Mouse (Mus musculus): ENCODE data around the gene Dynlt1f. TPM values are rescaled to one million over a fixed set of nuclear protein-coding genes. Genes with fewer than 3 reads are reported as not detected.

Dynlt1f gene
- total RNA-seq, 2 experiments from 2014 or later: 33.6 to 40.7 TPM

Other genes with a start within 250 kb of the Dynlt1f start
- gene Dynlt1b, start 225.8 kb downstream of the Dynlt1f start, total RNA-seq (2021): 10 to 100 TPM; 45.8 to 49.4 TPM
- 10 to 100 TPM; 12.6 to 24.7 TPM for gene Dynlt1c, start 54.2 kb downstream of the Dynlt1f start, total RNA-seq (2021)
- gene Sytl3, start 3.2 kb upstream of the Dynlt1f start, total RNA-seq (2021): 1 to 10 TPM in 1 of 2 experiments, not detected in 1; 1.0 TPM
- 10 to 100 TPM; 51.1 to 51.8 TPM for gene Ezr, start 126.9 kb upstream of the Dynlt1f start, total RNA-seq (2021)